Mouse (Mus musculus) layer of hippocampus, adult 2 months (tissue): ENCODE results near the gene Grwd1. TPM values are rescaled to one million over a fixed set of nuclear protein-coding genes. Genes with fewer than 3 reads are reported as not detected.

Experiments used
- DNase-seq, 2 experiments: peaks; one replicate each; pipeline ENCODE4 v3.0.0; 2022; ENCODE audit warnings: low spot score in 2 of 2
- H3K27ac ChIP-seq: fragments of 200-600 bp; 2 replicates; pipeline ENCODE4 v1.8.1; 2022
- H3K4me3 ChIP-seq: fragments of 200-600 bp; 2 replicates; pipeline ENCODE4 v1.8.1; 2022; ENCODE audit warnings: mild to moderate bottlenecking
- CTCF ChIP-seq: fragments of 200-600 bp; conservative IDR thresholded peaks from 2 replicates; pipeline ENCODE4 v1.8.1; 2022; ENCODE audit warnings: antibody characterized with exemption, mild to moderate bottlenecking, moderate library complexity
- total RNA-seq, 2 experiments: library from RNA; stranded (reverse); gene quantifications; 2 replicates each; pipeline ENCODE4 v1.2.3; 2021

Grwd1 gene
- total RNA-seq, 2 experiments from 2014 or later = 20.5 to 22.7 TPM

GRCm38 (mm10) chr7:45864435-45864834 is 33.7 kb upstream of the Grwd1 start:
- H3K4me3 ChIP-seq = no peak overlapping the region
- TF ChIP-seq CTCF = no peak
- no peak for DNase-seq
- H3K27ac ChIP-seq = no peak overlapping the region

- TF ChIP-seq CTCF = no peak
- no peak overlapping the region for H3K4me3 ChIP-seq
- H3K27ac ChIP-seq = no peak overlapping the region
- no peak for DNase-seq
Observed at GRCm38 (mm10) chr7:45862804-45863203, 32.1 kb upstream of the Grwd1 start.

GRCm38 (mm10) chr7:45859008-45859407 is 28.3 kb upstream of the Grwd1 start:
- no peak overlapping the region for H3K4me3 ChIP-seq
- TF ChIP-seq CTCF = no peak
- H3K27ac ChIP-seq = no peak overlapping the region
- DNase-seq = no peak

GRCm38 (mm10) chr7:45856950-45857901 is 26.5 kb upstream of the Grwd1 start:
- no peak for TF ChIP-seq CTCF
- DNase-seq = no peak
- Histone ChIP-seq H3K4me3 (peak overlapping the region; percentile 46), H3K27ac (no peak overlapping the region)

- Histone ChIP-seq H3K27ac (no peak overlapping the region), H3K4me3 (no peak overlapping the region)
- no peak for DNase-seq
- TF ChIP-seq CTCF = no peak
Observed at GRCm38 (mm10) chr7:45853089-45853488, 22.3 kb upstream of the Grwd1 start.

GRCm38 (mm10) chr7:45850661-45851060 is 19.9 kb upstream of the Grwd1 start:
- TF ChIP-seq CTCF = no peak

GRCm38 (mm10) chr7:45848447-45849027 is 17.8 kb upstream of the Grwd1 start:
- DNase-seq = no peak
- no peak overlapping the region for H3K27ac ChIP-seq
- no peak for TF ChIP-seq CTCF
- no peak overlapping the region for H3K4me3 ChIP-seq

More at GRCm38 (mm10) chr7:45850661-45851060, 19.9 kb upstream of the Grwd1 start:
- H3K27ac ChIP-seq = no peak overlapping the region
- no peak overlapping the region for H3K4me3 ChIP-seq
- no peak for DNase-seq

- Histone ChIP-seq H3K27ac (no peak overlapping the region), H3K4me3 (no peak overlapping the region)
- TF ChIP-seq CTCF = no peak
- DNase-seq = no peak
Observed at GRCm38 (mm10) chr7:45842950-45843744, 12.4 kb upstream of the Grwd1 start.

- Histone ChIP-seq H3K4me3 (peak overlapping the region; percentile 51), H3K27ac (peak overlapping the region; percentile 59; the same call in 1 of the 2 replicates)
- no peak for DNase-seq
- no peak for TF ChIP-seq CTCF
Observed at GRCm38 (mm10) chr7:45833924-45834323, 3.2 kb upstream of the Grwd1 start.

- H3K4me3 ChIP-seq = peak overlapping the region; percentile 51
- no peak for TF ChIP-seq CTCF
- no peak for DNase-seq
- H3K27ac ChIP-seq = peak overlapping the region; percentile 59; the same call in 1 of the 2 replicates
Observed at GRCm38 (mm10) chr7:45833148-45833790, 2.5 kb upstream of the Grwd1 start.

GRCm38 (mm10) chr7:45832428-45832827 is 1.7 kb upstream of the Grwd1 start:
- DNase-seq = no peak
- Histone ChIP-seq H3K27ac (no peak overlapping the region; the same call in 1 of the 2 replicates), H3K4me3 (peak overlapping the region; percentile 31)
- no peak for TF ChIP-seq CTCF

- no peak for TF ChIP-seq CTCF
- no peak for DNase-seq
- H3K4me3 ChIP-seq = peak overlapping the region; percentile 89
- peak overlapping the region; percentile 99 for H3K27ac ChIP-seq
Observed at GRCm38 (mm10) chr7:45831128-45831525, 383 bp upstream of the Grwd1 start.
